Mouse (Mus musculus) B cell, adult 62 days (primary cell): ENCODE measurements around the gene Olfr331. TPM values are rescaled to one million over a fixed set of nuclear protein-coding genes. Genes with fewer than 3 reads are reported as not detected.

Source experiments
- total RNA-seq: library from RNA; stranded (reverse); gene quantifications from 4 replicates; pipeline ENCODE4 v1.2.4, GENCODE M21; 2023

The Olfr331 gene
- not detected in 4 replicates for total RNA-seq

DNA sequence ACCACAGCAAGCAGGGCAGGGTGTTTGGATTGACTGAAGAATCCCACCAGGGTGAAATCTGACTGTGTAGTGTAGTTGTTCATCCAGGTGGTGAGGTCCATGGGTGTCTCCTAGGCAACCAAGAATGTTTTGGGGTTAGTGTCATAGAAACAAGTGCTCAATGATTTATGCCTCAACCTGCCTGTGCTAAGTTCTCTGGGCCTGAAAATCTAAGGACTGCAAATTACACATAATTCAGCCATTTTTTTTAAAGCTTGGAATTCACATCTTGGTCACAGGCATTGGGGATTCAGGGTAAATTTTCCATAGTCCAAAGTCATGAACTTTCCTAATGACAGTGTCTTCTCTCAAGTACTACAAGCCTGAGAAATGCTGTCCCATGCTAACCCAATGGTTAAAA, at the start of gene Olfr331:
Olfr331 (minus strand) TSS at position 101 of the 400 bp plus-strand sequence.

DNA sequence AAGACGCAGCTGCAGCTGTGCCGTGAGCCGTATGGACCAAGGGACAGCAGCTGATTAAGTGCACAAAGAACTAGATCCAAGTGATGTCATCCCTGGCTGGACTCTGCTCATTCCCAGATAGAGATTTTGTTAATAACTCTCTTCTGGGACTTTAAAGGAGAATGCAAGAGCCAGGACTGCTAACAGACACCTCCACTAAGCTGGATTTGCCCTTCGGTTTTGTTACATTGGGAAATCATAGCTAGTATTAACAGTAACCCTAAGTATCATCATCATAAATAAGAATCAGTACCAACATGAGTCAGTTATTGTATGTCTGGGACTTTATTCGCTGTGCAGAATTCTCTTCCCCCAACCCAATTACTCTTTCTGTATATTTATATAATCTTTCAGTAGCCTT, 44.0 kb upstream of the Olfr331 start, which contains the start of gene Olfr329-ps:
Olfr329-ps (minus strand) TSS at position 101 of the 400 bp plus-strand sequence.

DNA sequence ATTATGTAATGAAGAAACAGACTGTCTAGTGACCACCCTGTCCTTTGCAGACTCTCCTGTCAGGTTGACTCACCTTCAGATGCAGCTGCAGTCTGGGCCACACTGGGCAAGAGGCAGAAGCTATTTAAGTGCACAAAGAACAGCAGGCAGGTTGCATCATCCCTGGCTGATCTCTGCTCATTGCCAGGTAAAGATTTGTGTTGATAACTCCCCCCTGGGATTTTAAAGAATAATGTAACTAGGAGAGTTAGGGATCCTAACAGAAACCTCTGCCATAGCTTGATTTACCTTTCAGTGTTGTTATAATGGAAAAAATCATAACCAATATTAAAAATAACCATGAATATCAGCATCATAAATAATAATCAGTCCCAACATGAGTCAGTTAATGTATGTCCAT, 32.4 kb upstream of the Olfr331 start, which contains the start of gene Olfr330:
Olfr330 (minus strand) TSS at position 101 of the 400 bp plus-strand sequence.

DNA sequence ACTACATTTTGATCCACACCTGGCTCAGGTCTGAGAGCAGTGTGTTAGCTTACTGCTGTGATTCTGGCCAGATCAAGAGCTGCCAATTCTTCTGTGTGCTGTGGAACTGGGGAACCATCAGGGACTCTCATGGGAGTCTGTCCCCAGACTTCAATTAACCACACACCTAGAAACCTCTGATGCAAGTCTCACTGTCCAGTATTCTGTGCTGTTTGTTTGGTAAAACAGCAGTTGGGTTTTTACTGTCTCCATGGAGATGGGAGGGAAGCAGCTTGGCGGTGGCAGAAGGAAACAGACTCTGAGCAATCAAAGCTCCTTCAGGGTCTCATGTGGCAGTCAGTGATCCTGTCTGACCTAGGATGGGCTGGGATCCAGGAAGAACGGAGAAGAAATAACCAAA, 9.9 kb downstream of the Olfr331 start, which contains the start of gene Olfr332:
Olfr332 (minus strand) TSS at position 101 of the 400 bp plus-strand sequence.

DNA sequence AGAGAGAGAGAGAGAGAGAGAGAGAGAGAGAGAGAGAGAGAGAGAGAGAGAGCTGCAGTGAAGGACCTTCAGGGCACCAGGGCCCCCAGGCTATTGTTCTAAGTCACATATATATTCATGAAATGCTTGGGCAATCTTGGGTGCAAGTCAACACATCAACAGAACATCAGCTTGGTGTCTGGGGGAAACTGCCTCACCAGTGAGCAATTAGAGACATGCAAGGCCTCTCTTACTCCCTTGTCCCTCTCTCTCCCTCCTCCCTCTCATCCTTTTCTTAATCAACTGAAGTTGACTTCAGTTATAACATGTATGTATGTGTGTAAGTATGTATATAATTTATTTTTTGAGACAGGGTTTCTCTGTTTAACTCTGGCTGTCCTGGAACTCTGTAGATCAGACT, 40.2 kb downstream of the Olfr331 start, which contains the start of gene Olfr30:
Olfr30 (minus strand) TSS at position 101 of the 400 bp plus-strand sequence.

DNA sequence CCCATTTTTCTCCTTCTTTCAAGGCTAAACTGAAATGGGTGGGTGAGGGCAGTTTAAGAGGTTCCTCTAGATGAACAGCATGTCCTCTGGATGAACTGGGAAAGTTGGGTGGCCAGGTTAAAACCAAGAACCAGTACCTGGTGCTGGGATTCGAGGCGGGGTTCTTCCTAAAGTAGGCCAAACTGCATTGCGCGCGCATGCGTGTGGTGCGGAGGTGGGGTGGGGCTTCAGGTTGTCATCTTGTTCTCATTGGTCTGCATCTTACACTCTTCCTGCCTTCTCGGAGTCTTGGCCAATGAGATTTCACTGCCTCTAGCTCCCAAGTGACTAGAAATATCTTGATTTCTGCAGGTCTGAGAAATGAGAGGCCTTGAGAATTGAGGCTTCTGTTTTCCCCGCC, 49.6 kb downstream of the Olfr331 start, which contains the start of gene Lypd9:
Lypd9 (minus strand) TSS at position 165 of the 400 bp plus-strand sequence.

Other genes starting within 250 kb of the Olfr331 start
- not detected in 4 replicates for gene 4930438A08Rik, start 227.8 kb downstream of the Olfr331 start, total RNA-seq
- 28.3 to 34.6 TPM (median 29.4 TPM) in 4 replicates for gene Zfp692, start 195.5 kb downstream of the Olfr331 start, total RNA-seq
- gene Zfp672, start 172.2 kb downstream of the Olfr331 start, total RNA-seq = 30.6 to 35.1 TPM (median 33.0 TPM) in 4 replicates
- gene Sh3bp5l, start 171.8 kb downstream of the Olfr331 start, total RNA-seq = 21.8 to 27.3 TPM (median 23.7 TPM) in 4 replicates
- gene Lypd8, start 123.5 kb downstream of the Olfr331 start, total RNA-seq = not detected in 4 replicates
- gene 1810065E05Rik, start 81.5 kb downstream of the Olfr331 start, total RNA-seq = not detected in 4 replicates
- not detected in 4 replicates for gene Gm12253, start 70.0 kb downstream of the Olfr331 start, total RNA-seq
- gene Lypd9, start 49.6 kb downstream of the Olfr331 start, total RNA-seq = not detected in 4 replicates
- gene Olfr30, start 40.3 kb downstream of the Olfr331 start, total RNA-seq = not detected in 4 replicates
- not detected in 4 replicates for gene Olfr332, start 10.0 kb downstream of the Olfr331 start, total RNA-seq
- gene Olfr330, start 32.3 kb upstream of the Olfr331 start, total RNA-seq = not detected in 4 replicates
- gene Olfr329-ps, start 43.9 kb upstream of the Olfr331 start, total RNA-seq = not detected in 4 replicates
- 0.18 to 0.48 TPM (median 0.25 TPM) in 4 replicates for gene Olfr328, start 53.1 kb upstream of the Olfr331 start, total RNA-seq
- not detected in 4 replicates for gene Olfr224, start 68.0 kb upstream of the Olfr331 start, total RNA-seq
- gene Olfr325, start 75.2 kb upstream of the Olfr331 start, total RNA-seq = not detected in 4 replicates
- gene Olfr324, start 92.5 kb upstream of the Olfr331 start, total RNA-seq = not detected in 4 replicates
- gene 2210407C18Rik, start 113.5 kb upstream of the Olfr331 start, total RNA-seq = not detected in 4 replicates
- gene Olfr323, start 127.9 kb upstream of the Olfr331 start, total RNA-seq = not detected in 4 replicates
- gene Trim58, start 137.9 kb upstream of the Olfr331 start, total RNA-seq = not detected in 4 replicates
- gene Olfr322, start 156.2 kb upstream of the Olfr331 start, total RNA-seq = not detected in 4 replicates
- gene Olfr320, start 178.5 kb upstream of the Olfr331 start, total RNA-seq = not detected in 4 replicates
- not detected in 4 replicates for gene Olfr319, start 196.6 kb upstream of the Olfr331 start, total RNA-seq
- gene Olfr318, start 221.4 kb upstream of the Olfr331 start, total RNA-seq = 0.41 to 1.1 TPM (median 0.60 TPM) in 4 replicates
- not detected in 4 replicates for gene Olfr317, start 236.6 kb upstream of the Olfr331 start, total RNA-seq